Mouse (Mus musculus) stomach, embryonic 14.5 days (tissue): Measurements from ENCODE around the gene Olfr894. TPM values are rescaled to one million over a fixed set of nuclear protein-coding genes. Genes with fewer than 3 reads are reported as not detected.
"Not testable (repeated sequence)": the region's sequence is repeated elsewhere in the genome, so short reads cannot be mapped to it uniquely, and the experiment has no call there.

Experiments
- ATAC-seq: fragments of 200-750 bp; cut with Nextera tagmentation; 2 replicates; pipeline ENCODE4 v1.8.0; 2017; ENCODE audit warnings: low read depth, moderate TSS enrichment; ENCODE audit not compliant: insufficient number of reproducible peaks, insufficient read depth, low FRiP score
- H3K27ac ChIP-seq: fragments of 300-500 bp; sonication (generic); 2 replicates; pipeline ENCODE4 v1.5.1; 2014; ENCODE audit warnings: mild to moderate bottlenecking, low read length, moderate library complexity, mixed read lengths
- H3K27me3 ChIP-seq: fragments of 300-500 bp; sonication (generic); 2 replicates; pipeline ENCODE4 v1.6.1; 2014; ENCODE audit warnings: low read length, control low read depth, mixed read lengths; ENCODE audit not compliant: control insufficient read depth, insufficient read depth
- H3K36me3 ChIP-seq: fragments of 300-500 bp; sonication (generic); 2 replicates; pipeline ENCODE4 v1.6.1; 2014; ENCODE audit warnings: mild to moderate bottlenecking, control low read depth, low read length, moderate library complexity, mixed read lengths; ENCODE audit not compliant: control insufficient read depth, insufficient read depth
- H3K4me1 ChIP-seq: fragments of 300-500 bp; sonication (generic); 2 replicates; pipeline ENCODE4 v1.6.1; 2014; ENCODE audit warnings: low read length, control low read depth, mixed read lengths; ENCODE audit not compliant: control insufficient read depth, insufficient read depth
- H3K4me2 ChIP-seq: fragments of 300-500 bp; sonication (generic); replicated peaks from 2 replicates; pipeline ENCODE4 v1.6.1; 2014; ENCODE audit warnings: low read depth, low read length, control low read depth
- H3K4me3 ChIP-seq: fragments of 300-500 bp; sonication (generic); 2 replicates; pipeline ENCODE4 v1.5.1; 2014; ENCODE audit warnings: low read depth, low read length, control low read depth
- H3K9ac ChIP-seq: fragments of 300-500 bp; sonication (generic); replicated peaks from 2 replicates; pipeline ENCODE4 v1.6.1; 2014; ENCODE audit warnings: low read depth, mild to moderate bottlenecking, control low read depth, low read length, moderate library complexity, mixed read lengths
- H3K9me3 ChIP-seq: fragments of 300-500 bp; sonication (generic); 2 replicates; pipeline ENCODE4 v1.6.1; 2016; ENCODE audit warnings: low read depth, low read length, control low read depth; ENCODE audit not compliant: control insufficient read depth
- WGBS: fragments of 180-500 bp; shearing (Covaris S2); extraction: QIAGEN DNeasy Blood & Tissue Kit; methylation state at CpG from one replicate; pipeline ENCODE4 v1.1.7; 2014; 5-methylcytosine and 5-hydroxymethylcytosine counted together
- polyA plus RNA-seq: library from polyadenylated mRNA; unstranded; fragments of >200 nt; fragmentation: Nextera tagmentation; extraction: Ambion mirVana; gene quantifications from 2 replicates; pipeline ENCODE4 v1.2.1, GENCODE M21; 2014

Olfr894 gene
- polyA plus RNA-seq: not detected in 2 replicates

DNA sequence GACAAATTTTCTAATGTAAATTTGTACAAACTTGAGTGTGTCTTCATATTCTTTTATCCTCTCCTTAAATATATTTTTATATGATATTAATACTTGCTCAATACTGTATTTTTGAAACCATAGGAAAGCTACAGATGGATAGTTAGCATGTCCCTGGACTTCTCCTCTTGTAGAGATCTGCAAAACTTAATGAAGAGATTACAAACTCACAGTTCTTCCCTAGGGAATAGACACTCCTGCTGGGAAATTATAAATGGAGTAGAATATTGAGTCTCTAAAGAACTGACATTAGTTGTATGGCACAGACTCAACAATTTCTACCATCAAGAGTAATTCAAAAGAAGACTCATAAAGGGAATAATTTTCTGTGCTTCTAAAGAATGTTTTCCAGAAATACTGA, at the start of gene Olfr894:
Gene Olfr894 (plus strand): TSS at position 301 of the 400 bp plus-strand sequence.
- no peaks in the 10 kb centered on the region for H3K4me1 ChIP-seq
- no peak within 1 kb of the TSS for H3K27ac ChIP-seq
- no peaks in the 10 kb centered on the region for H3K36me3 ChIP-seq
- ATAC-seq: no peak
- H3K4me2 ChIP-seq: no peak within 1 kb of the TSS
- no peaks in the 10 kb centered on the region for H3K9me3 ChIP-seq
- H3K4me3 ChIP-seq: no peak within 1 kb of the TSS
- no peak within 1 kb of the TSS for H3K9ac ChIP-seq
- H3K27me3 ChIP-seq: no peaks in the 10 kb centered on the region

DNA sequence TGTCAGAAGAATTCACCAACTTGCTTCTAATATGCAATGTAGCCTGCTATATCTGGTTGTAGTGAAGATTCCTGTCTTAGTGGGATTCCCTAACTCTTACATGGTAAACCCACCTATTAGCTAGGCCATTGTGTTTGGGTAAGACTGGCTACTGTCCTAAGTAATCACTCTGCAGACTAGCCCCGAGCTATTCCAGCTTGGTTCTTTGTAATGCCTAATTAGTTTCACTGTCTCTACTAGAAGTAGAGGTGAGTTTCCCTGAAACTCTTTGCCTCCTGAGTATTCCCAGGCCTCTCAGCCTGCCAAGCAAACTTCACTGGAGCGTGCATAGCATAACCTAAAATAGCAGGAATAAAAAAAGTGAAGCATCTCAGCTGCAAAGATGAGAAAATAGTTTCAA, 49.5 kb upstream of the Olfr894 start:
- not testable (repeated sequence) for H3K27ac ChIP-seq, H3K4me1 ChIP-seq, H3K9ac ChIP-seq, H3K4me2 ChIP-seq, H3K4me3 ChIP-seq, H3K36me3 ChIP-seq, ATAC-seq, H3K9me3 ChIP-seq, H3K27me3 ChIP-seq
- WGBS: 54% methylated on average over 2 of the region's 2 CpGs

DNA sequence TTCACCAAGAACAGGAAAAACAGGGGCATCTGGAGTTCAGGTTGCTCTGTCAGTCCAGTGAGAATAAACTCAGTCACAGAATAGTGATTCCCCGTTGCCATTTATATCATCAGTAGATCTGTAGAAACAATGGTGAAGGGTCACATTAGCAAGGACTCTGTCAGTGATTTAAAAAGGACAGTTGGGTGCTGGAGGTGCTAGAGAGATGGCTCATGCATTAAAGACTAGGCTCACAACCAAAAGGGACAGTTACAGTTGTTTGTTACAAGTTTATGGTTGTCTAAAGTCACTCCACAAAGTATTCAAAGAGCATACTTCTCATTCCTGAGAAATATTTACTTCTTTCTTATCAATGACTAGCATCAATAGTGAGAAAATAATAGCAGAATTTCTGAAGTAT, 37.1 kb upstream of the Olfr894 start, which contains the start of gene Olfr891:
Gene Olfr891 (minus strand): TSS at position 101 of the 400 bp plus-strand sequence.
- ATAC-seq: no peak
- no peak within 1 kb of the TSS for H3K27ac ChIP-seq
- no peaks in the 10 kb centered on the region for H3K36me3 ChIP-seq
- no peaks in the 10 kb centered on the region for H3K4me1 ChIP-seq
- no peaks in the 10 kb centered on the region for H3K27me3 ChIP-seq
- no peak within 1 kb of the TSS for H3K4me2 ChIP-seq
- 86% methylated on average over 1 of the region's 1 CpGs for WGBS
- H3K9ac ChIP-seq: no peak within 1 kb of the TSS
- H3K4me3 ChIP-seq: no peak within 1 kb of the TSS
- 0 out of 2 replicates have a peak, but pooled peaks cover 5% of the 10 kb centered on the region for H3K9me3 ChIP-seq

DNA sequence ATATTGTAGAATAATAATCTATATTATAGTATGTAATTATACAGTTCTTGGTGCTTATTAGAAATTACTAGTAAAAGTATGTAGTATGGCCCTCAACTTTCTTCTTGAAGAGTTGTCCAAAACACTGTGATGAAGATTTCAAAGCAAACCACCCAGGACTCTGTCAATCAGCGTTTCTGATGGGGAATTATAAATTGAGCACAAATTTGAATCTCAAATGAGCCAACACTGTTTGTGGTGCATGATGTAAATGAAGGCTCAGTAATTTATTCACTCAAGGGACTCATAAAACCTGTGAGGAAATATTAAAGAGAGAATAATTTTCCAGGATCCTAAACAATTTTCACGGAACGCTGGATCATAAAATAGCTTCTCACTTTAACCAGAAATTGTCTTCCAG, 9.8 kb upstream of the Olfr894 start, which contains the start of gene Olfr893:
Gene Olfr893 (plus strand): TSS at position 301 of the 400 bp plus-strand sequence.
- H3K4me2 ChIP-seq: no peak within 1 kb of the TSS
- no peak for ATAC-seq
- H3K9me3 ChIP-seq: no peaks in the 10 kb centered on the region
- H3K36me3 ChIP-seq: no peaks in the 10 kb centered on the region
- no peak within 1 kb of the TSS for H3K4me3 ChIP-seq
- 87% methylated on average over 3 of the region's 3 CpGs for WGBS
- H3K27ac ChIP-seq: no peak within 1 kb of the TSS
- no peaks in the 10 kb centered on the region for H3K27me3 ChIP-seq
- H3K4me1 ChIP-seq: no peaks in the 10 kb centered on the region
- H3K9ac ChIP-seq: no peak within 1 kb of the TSS

DNA sequence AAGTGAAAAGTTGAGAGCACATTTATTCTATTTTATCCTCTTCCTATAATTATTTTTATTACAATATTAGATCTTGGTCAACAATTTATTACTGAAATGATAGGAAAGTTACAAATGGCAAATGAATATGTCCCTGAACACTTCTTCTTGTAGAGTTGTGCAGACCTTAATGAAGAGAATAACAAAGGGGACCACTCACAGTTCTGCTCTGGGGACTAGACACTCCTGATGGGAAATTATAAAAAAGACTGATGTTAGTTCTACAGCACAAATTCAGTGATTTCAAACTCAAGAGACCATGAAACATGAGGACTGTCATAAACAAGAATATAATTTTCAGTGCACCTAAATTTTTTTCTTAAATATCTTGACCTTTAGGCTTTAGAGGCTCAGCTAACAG, 34.6 kb downstream of the Olfr894 start, which contains the start of gene Olfr143:
Gene Olfr143 (plus strand): TSS at position 301 of the 400 bp plus-strand sequence.
- Histone ChIP-seq H3K4me3 (no peak within 1 kb of the TSS), H3K36me3 (no peaks in the 10 kb centered on the region), H3K4me1 (no peaks in the 10 kb centered on the region), H3K9ac (no peak within 1 kb of the TSS), H3K27me3 (no peaks in the 10 kb centered on the region), H3K9me3 (no peaks in the 10 kb centered on the region), H3K27ac (no peak within 1 kb of the TSS), H3K4me2 (no peak within 1 kb of the TSS)
- no peak for ATAC-seq

DNA sequence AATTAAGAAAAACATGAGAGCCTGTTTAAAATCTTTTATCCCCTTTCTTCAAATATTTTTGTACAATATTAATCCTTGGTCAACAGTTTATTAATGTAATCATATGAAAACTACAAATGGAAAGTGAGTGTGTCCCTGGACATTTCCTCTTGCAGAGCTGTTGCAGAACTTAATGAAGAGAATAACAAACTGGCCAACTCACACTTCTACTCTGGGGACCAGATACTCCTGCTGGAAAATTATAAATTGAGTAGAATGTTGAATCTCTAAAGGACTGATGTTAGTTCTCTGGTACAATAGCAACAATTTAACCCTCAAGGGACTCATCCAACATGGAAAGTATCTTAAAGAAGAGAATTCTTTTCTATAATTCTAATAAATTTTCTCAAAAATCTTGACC, 49.7 kb downstream of the Olfr894 start, which contains the start of gene Olfr895:
Gene Olfr895 (plus strand): TSS at position 301 of the 400 bp plus-strand sequence.
- Histone ChIP-seq H3K27ac (no peak within 1 kb of the TSS), H3K4me1 (no peaks in the 10 kb centered on the region), H3K9ac (no peak within 1 kb of the TSS), H3K4me2 (no peak within 1 kb of the TSS), H3K4me3 (no peak within 1 kb of the TSS), H3K36me3 (no peaks in the 10 kb centered on the region), H3K9me3 (no peaks in the 10 kb centered on the region), H3K27me3 (no peaks in the 10 kb centered on the region)
- ATAC-seq: no peak

Other genes starting within 250 kb of the Olfr894 start
- gene Olfr881, start 226.2 kb upstream of the Olfr894 start, polyA plus RNA-seq: not detected in 2 replicates
- gene Olfr883, start 192.2 kb upstream of the Olfr894 start, polyA plus RNA-seq: not detected in 2 replicates
- not detected in 2 replicates for gene Olfr884, start 171.5 kb upstream of the Olfr894 start, polyA plus RNA-seq
- gene Olfr885, start 156.7 kb upstream of the Olfr894 start, polyA plus RNA-seq: not detected in 2 replicates
- not detected in 2 replicates for gene Olfr887, start 134.0 kb upstream of the Olfr894 start, polyA plus RNA-seq
- gene Olfr888, start 109.9 kb upstream of the Olfr894 start, polyA plus RNA-seq: not detected in 2 replicates
- 0.07 and 0.12 TPM in 2 replicates for gene Olfr889, start 102.9 kb upstream of the Olfr894 start, polyA plus RNA-seq
- gene Olfr890, start 75.5 kb upstream of the Olfr894 start, polyA plus RNA-seq: not detected in 2 replicates
- not detected in 2 replicates for gene Olfr891, start 37.2 kb upstream of the Olfr894 start, polyA plus RNA-seq
- not detected in 2 replicates for gene Olfr893, start 9.7 kb upstream of the Olfr894 start, polyA plus RNA-seq
- gene Olfr143, start 34.7 kb downstream of the Olfr894 start, polyA plus RNA-seq: not detected in 2 replicates
- not detected in 2 replicates for gene Olfr895, start 49.8 kb downstream of the Olfr894 start, polyA plus RNA-seq
- not detected in 2 replicates for gene Olfr896-ps1, start 73.1 kb downstream of the Olfr894 start, polyA plus RNA-seq
- not detected in 2 replicates for gene Olfr25, start 111.0 kb downstream of the Olfr894 start, polyA plus RNA-seq
- not detected in 2 replicates for gene Olfr898, start 130.4 kb downstream of the Olfr894 start, polyA plus RNA-seq
- not detected in 2 replicates for gene Olfr250, start 148.8 kb downstream of the Olfr894 start, polyA plus RNA-seq
- gene Olfr251, start 159.0 kb downstream of the Olfr894 start, polyA plus RNA-seq: not detected in 2 replicates
- gene Olfr147, start 183.6 kb downstream of the Olfr894 start, polyA plus RNA-seq: not detected in 2 replicates
- not detected in 2 replicates for gene Olfr901, start 211.4 kb downstream of the Olfr894 start, polyA plus RNA-seq
- not detected in 2 replicates for gene Olfr902, start 229.6 kb downstream of the Olfr894 start, polyA plus RNA-seq
- not detected in 2 replicates for gene Olfr904, start 245.1 kb downstream of the Olfr894 start, polyA plus RNA-seq